8 mouse cellular contexts compared by ENCODE assay signal in the genomic region with DNA sequence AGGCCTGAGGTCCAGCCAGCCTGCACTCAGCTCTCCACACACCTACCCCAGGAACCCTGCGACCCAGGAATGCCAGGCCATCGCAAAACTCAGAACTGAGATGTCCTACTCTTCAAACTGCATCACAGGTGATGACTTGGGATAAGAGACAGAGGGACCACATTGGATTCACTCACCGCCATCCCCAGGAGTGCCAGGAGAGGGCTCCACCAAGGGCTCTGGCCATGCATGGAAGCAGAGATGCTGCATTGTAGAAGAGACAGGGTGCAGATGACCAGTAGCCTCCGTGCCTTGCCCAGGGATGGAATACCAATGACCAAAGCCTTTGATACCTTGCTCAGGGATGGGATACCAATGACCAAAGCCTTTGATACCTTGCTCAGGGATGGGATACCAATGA. TPM values are rescaled to one million over a fixed set of nuclear protein-coding genes. Genes with fewer than 3 reads are reported as not detected.
DNase-seq lines count a peak whose midpoint lies in the region; ATAC-seq and TF ChIP-seq lines count a peak whose summit lies in the region.

No protein-coding gene starts in this region.

- 74% methylated on average over 4 of the region's 4 CpGs for WGBS in lung, postnatal 0 days

- no peak for ATAC-seq in lung, postnatal 0 days

- TF ChIP-seq CTCF in left cerebral cortex, adult 2 months (IDR thresholded peaks at IDR 0.05) = peak; percentile 52
- TF ChIP-seq CTCF in lung, postnatal 0 days (IDR thresholded peaks at IDR 0.05) = peak; percentile 81

- peak; percentile 41 to 46 for DNase-seq in cerebellum, postnatal 36 days
- no peak for DNase-seq in cerebellum, adult 9-11 months
- DNase-seq in left cerebral cortex, adult 2 months (ENCODE audit: extremely low spot score in 1 of 2, low spot score in 2 of 2) = peak in 1 of 2 experiments; percentile 38
- no peak for DNase-seq in left cerebral cortex, postnatal 36 days (ENCODE audit: low spot score in 2 of 2)
- DNase-seq in ZHBTc4 (ENCODE audit: low read depth, low spot score) = peak; percentile 62
- peak; percentile 53 for DNase-seq in lung, postnatal 0 days (ENCODE audit: low spot score)
- DNase-seq in gastrocnemius, postnatal 4 days (ENCODE audit: low spot score in 2 of 2) = no peak
- no peak for DNase-seq in spleen, adult 18-20 months

- no peaks in the 10 kb centered on the region for H3K36me3 ChIP-seq in lung, postnatal 0 days (ENCODE audit: insufficient read depth, low read length)

- no peak overlapping the region for H3K4me3 ChIP-seq in left cerebral cortex, adult 2 months
- H3K4me3 ChIP-seq in lung, postnatal 0 days (ENCODE audit: low read depth, low read length) = no peak overlapping the region

- no peak overlapping the region for H3K9ac ChIP-seq in lung, postnatal 0 days (replicated peaks; ENCODE audit: low read depth)

- H3K9me3 ChIP-seq in lung, postnatal 0 days (ENCODE audit: low read length) = no peaks in the 10 kb centered on the region

- no peak for TF ChIP-seq EP300 in lung, postnatal 0 days (IDR thresholded peaks at IDR 0.05)

- H3K27ac ChIP-seq in left cerebral cortex, adult 2 months = no peak overlapping the region
- no peak overlapping the region for H3K27ac ChIP-seq in lung, postnatal 0 days (ENCODE audit: low read length)

- intact Hi-C loops in left cerebral cortex, adult 2 months (cut with DNase I) = no loop called here
- intact Hi-C loops in left cerebral cortex, postnatal 36 days (cut with DNase I) = no loop called here

- H3K4me2 ChIP-seq in lung, postnatal 0 days (replicated peaks; ENCODE audit: low read depth, low read length) = no peak overlapping the region

- no peaks in the 10 kb centered on the region for H3K27me3 ChIP-seq in lung, postnatal 0 days (replicated peaks; ENCODE audit: insufficient read depth, low read length)

- no peaks in the 10 kb centered on the region for H3K4me1 ChIP-seq in lung, postnatal 0 days (ENCODE audit: insufficient read depth, low read depth, low read length)

RNA-seq across cellular contexts. Expression of a gene that starts 9.3 kb away (rescaled TPM):
- total RNA-seq in left cerebral cortex, adult 2 months (2021) = 10 to 100 TPM; 81.0 to 82.4 TPM
- 10 to 100 TPM; 80.8 to 86.4 TPM for total RNA-seq in left cerebral cortex, postnatal 36 days (2021)
- 66.6 and 69.4 TPM in 2 replicates for polyA plus RNA-seq in lung, postnatal 0 days (2015; fragmentation: Nextera tagmentation; extraction: Ambion mirVana)
- total RNA-seq in gastrocnemius, postnatal 4 days (2021) = 100 to 1,000 TPM in 1 of 2 experiments, 10 to 100 TPM in 1; 88.6 to 100 TPM

Comparison
In these comparisons a context has a peak if more than half of its experiments do, and no peak if none do; other contexts are left out.
1. DNase-seq: peak in cerebellum, postnatal 36 days (2 of 2), ZHBTc4 (single experiment) and lung, postnatal 0 days (single experiment); none in cerebellum, adult 9-11 months (single experiment), left cerebral cortex, postnatal 36 days (0 of 2), gastrocnemius, postnatal 4 days (0 of 2) and spleen, adult 18-20 months (0 of 2).